Mouse (Mus musculus) frontal cortex, postnatal 36 days (tissue): ENCODE measurements around the gene Gm21887.
"Not testable (repeated sequence)": the region's sequence is repeated elsewhere in the genome, so short reads cannot be mapped to it uniquely, and the experiment has no call there.

Experiments used
- DNase-seq, 2 experiments: peaks; one replicate each; pipeline ENCODE4 v3.0.0; 2022; ENCODE audit warnings: low spot score in 2 of 2

Gm21887 gene

GRCm38 (mm10) chrX:169997456-169997853, 12.0 kb upstream of the Gm21887 start:
- not testable (repeated sequence) for DNase-seq

GRCm38 (mm10) chrX:169997854-169998456, 11.5 kb upstream of the Gm21887 start:
- peak; percentile 99 to 100 for DNase-seq

- not testable (repeated sequence) for DNase-seq
Observed at GRCm38 (mm10) chrX:169998559-169999219, 10.8 kb upstream of the Gm21887 start.

- not testable (repeated sequence) for DNase-seq
Observed at GRCm38 (mm10) chrX:169999226-169999883, 10.1 kb upstream of the Gm21887 start.

GRCm38 (mm10) chrX:169999912-170000641, 9.4 kb upstream of the Gm21887 start:
- not testable (repeated sequence) for DNase-seq

- DNase-seq = not testable (repeated sequence)
Observed at GRCm38 (mm10) chrX:170000642-170001387, 8.6 kb upstream of the Gm21887 start.

- DNase-seq = not testable (repeated sequence)
Observed at GRCm38 (mm10) chrX:170001388-170001695, 8.1 kb upstream of the Gm21887 start.

GRCm38 (mm10) chrX:170002510-170003197, 6.8 kb upstream of the Gm21887 start:
- DNase-seq = not testable (repeated sequence)

- not testable (repeated sequence) for DNase-seq
Observed at GRCm38 (mm10) chrX:170003536-170003935, 5.9 kb upstream of the Gm21887 start.

- not testable (repeated sequence) for DNase-seq
Observed at GRCm38 (mm10) chrX:170004236-170004635, 5.2 kb upstream of the Gm21887 start.

GRCm38 (mm10) chrX:170004793-170005192, 4.7 kb upstream of the Gm21887 start:
- not testable (repeated sequence) for DNase-seq

GRCm38 (mm10) chrX:170005194-170005593, 4.3 kb upstream of the Gm21887 start:
- DNase-seq = not testable (repeated sequence)

- not testable (repeated sequence) for DNase-seq
Observed at GRCm38 (mm10) chrX:170005695-170006297, 3.7 kb upstream of the Gm21887 start.

- not testable (repeated sequence) for DNase-seq
Observed at GRCm38 (mm10) chrX:170006694-170007247, 2.7 kb upstream of the Gm21887 start.

- not testable (repeated sequence) for DNase-seq
Observed at GRCm38 (mm10) chrX:170007375-170008178, 1.9 kb upstream of the Gm21887 start.

GRCm38 (mm10) chrX:170008179-170008467, 1.3 kb upstream of the Gm21887 start:
- not testable (repeated sequence) for DNase-seq

- DNase-seq = not testable (repeated sequence)
Observed at GRCm38 (mm10) chrX:170008584-170008983, 875 bp upstream of the Gm21887 start.

- DNase-seq = peak; percentile 100
Observed at GRCm38 (mm10) chrX:170009801-170010221, 352 bp downstream of the Gm21887 start.
